Mouse (Mus musculus): ENCODE data around the gene Cbx5. TPM values are rescaled to one million over a fixed set of nuclear protein-coding genes. Genes with fewer than 3 reads are reported as not detected.
"Not testable (repeated sequence)": the region's sequence is repeated elsewhere in the genome, so short reads cannot be mapped to it uniquely, and the experiment has no call there.

The Cbx5 gene
- polyA plus RNA-seq, 1 experiment from 2014 or later = 26.8 TPM

- DNase-seq (ENCODE audit: low spot score) (peak; percentile 29), ATAC-seq (ENCODE audit: low FRiP score, low TSS enrichment) (peak; percentile 42; the same call in 1 of the 2 replicates)
- Histone ChIP-seq H3K4me3 (ENCODE audit: low read depth, low read length) (no peak overlapping the region), H3K27me3 (ENCODE audit: control insufficient read depth, insufficient read depth, low read length) (no peaks in the 10 kb centered on the region), H3K4me2 (replicated peaks; ENCODE audit: low read depth) (no peak overlapping the region), H3K4me1 (replicated peaks; ENCODE audit: control insufficient read depth, insufficient read depth) (no peaks in the 10 kb centered on the region), H3K9me3 (ENCODE audit: control insufficient read depth, low read length) (no peaks in the 10 kb centered on the region), H3K9ac (ENCODE audit: low read length) (no peak overlapping the region), H3K27ac (replicated peaks) (no peak overlapping the region), H3K36me3 (ENCODE audit: control insufficient read depth, insufficient read depth, low read length) (peaks cover 18% of the 10 kb centered on the region; the same call in 1 of the 2 replicates)
- no peak for TF ChIP-seq EP300 (optimal IDR thresholded peaks at IDR 0.05)
- TF ChIP-seq CTCF (IDR thresholded peaks at IDR 0.05; ENCODE audit: low read depth) = no peak
- 78% methylated on average over 28 of the region's 28 CpGs for WGBS
Measured at GRCm38 (mm10) chr15:103248401-103249313, 9.0 kb upstream of the Cbx5 start.

- Histone ChIP-seq H3K4me1 (replicated peaks; ENCODE audit: control insufficient read depth, insufficient read depth) (no peaks in the 10 kb centered on the region), H3K4me3 (ENCODE audit: low read depth, low read length) (no peak overlapping the region), H3K27me3 (ENCODE audit: control insufficient read depth, insufficient read depth, low read length) (no peaks in the 10 kb centered on the region), H3K27ac (replicated peaks) (no peak overlapping the region), H3K9me3 (ENCODE audit: control insufficient read depth, low read length) (no peaks in the 10 kb centered on the region), H3K9ac (ENCODE audit: low read length) (no peak overlapping the region), H3K36me3 (ENCODE audit: control insufficient read depth, insufficient read depth, low read length) (peaks cover 24% of the 10 kb centered on the region; the same call in 1 of the 2 replicates), H3K4me2 (replicated peaks; ENCODE audit: low read depth) (no peak overlapping the region)
- DNase-seq (ENCODE audit: low spot score) (no peak), ATAC-seq (ENCODE audit: low FRiP score, low TSS enrichment) (no peak)
- TF ChIP-seq CTCF (IDR thresholded peaks at IDR 0.05; ENCODE audit: low read depth) (no peak), EP300 (optimal IDR thresholded peaks at IDR 0.05) (no peak)
Measured at GRCm38 (mm10) chr15:103247782-103248400, 8.3 kb upstream of the Cbx5 start.

- H3K36me3 ChIP-seq (ENCODE audit: control insufficient read depth, insufficient read depth, low read length) = peaks cover 24% of the 10 kb centered on the region; the same call in 1 of the 2 replicates
- ATAC-seq (ENCODE audit: low FRiP score, low TSS enrichment) = no peak
- H3K4me3 ChIP-seq (ENCODE audit: low read depth, low read length) = no peak overlapping the region
- 86% methylated on average over 9 of the region's 9 CpGs for WGBS
- no peak for TF ChIP-seq EP300 (optimal IDR thresholded peaks at IDR 0.05)
- TF ChIP-seq CTCF (IDR thresholded peaks at IDR 0.05; ENCODE audit: low read depth) = no peak
- H3K27me3 ChIP-seq (ENCODE audit: control insufficient read depth, insufficient read depth, low read length) = no peaks in the 10 kb centered on the region
- no peak overlapping the region for H3K27ac ChIP-seq (replicated peaks)
- H3K4me2 ChIP-seq (replicated peaks; ENCODE audit: low read depth) = no peak overlapping the region
- no peaks in the 10 kb centered on the region for H3K9me3 ChIP-seq (ENCODE audit: control insufficient read depth, low read length)
- no peaks in the 10 kb centered on the region for H3K4me1 ChIP-seq (replicated peaks; ENCODE audit: control insufficient read depth, insufficient read depth)
- no peak overlapping the region for H3K9ac ChIP-seq (ENCODE audit: low read length)
- DNase-seq (ENCODE audit: low spot score) = no peak
Measured at GRCm38 (mm10) chr15:103247078-103247781, 7.6 kb upstream of the Cbx5 start.

GRCm38 (mm10) chr15:103245616-103246015 lies 6.0 kb upstream of the Cbx5 start:
- Histone ChIP-seq H3K27me3 (ENCODE audit: control insufficient read depth, insufficient read depth, low read length) (no peaks in the 10 kb centered on the region), H3K36me3 (ENCODE audit: control insufficient read depth, insufficient read depth, low read length) (peaks cover 24% of the 10 kb centered on the region; the same call in 1 of the 2 replicates), H3K4me2 (replicated peaks; ENCODE audit: low read depth) (no peak overlapping the region), H3K9me3 (ENCODE audit: control insufficient read depth, low read length) (no peaks in the 10 kb centered on the region), H3K4me3 (ENCODE audit: low read depth, low read length) (no peak overlapping the region), H3K4me1 (replicated peaks; ENCODE audit: control insufficient read depth, insufficient read depth) (no peaks in the 10 kb centered on the region), H3K27ac (replicated peaks) (no peak overlapping the region), H3K9ac (ENCODE audit: low read length) (no peak overlapping the region)
- DNase-seq (ENCODE audit: low spot score) (no peak), ATAC-seq (ENCODE audit: low FRiP score, low TSS enrichment) (no peak)
- WGBS = 71% methylated on average over 6 of the region's 6 CpGs
- no peak for TF ChIP-seq EP300 (optimal IDR thresholded peaks at IDR 0.05)
- TF ChIP-seq CTCF (IDR thresholded peaks at IDR 0.05; ENCODE audit: low read depth) = no peak

GRCm38 (mm10) chr15:103242885-103243284 lies 3.3 kb upstream of the Cbx5 start:
- Histone ChIP-seq H3K4me3 (ENCODE audit: low read depth, low read length) (no peak overlapping the region; the same call in 1 of the 2 replicates), H3K27me3 (ENCODE audit: control insufficient read depth, insufficient read depth, low read length) (no peaks in the 10 kb centered on the region), H3K9me3 (ENCODE audit: control insufficient read depth, low read length) (no peaks in the 10 kb centered on the region), H3K4me1 (replicated peaks; ENCODE audit: control insufficient read depth, insufficient read depth) (no peaks in the 10 kb centered on the region), H3K9ac (ENCODE audit: low read length) (no peak overlapping the region), H3K4me2 (replicated peaks; ENCODE audit: low read depth) (peak overlapping the region; percentile 61), H3K36me3 (ENCODE audit: control insufficient read depth, insufficient read depth, low read length) (peaks cover 24% of the 10 kb centered on the region; the same call in 1 of the 2 replicates), H3K27ac (replicated peaks) (no peak overlapping the region)
- TF ChIP-seq CTCF (IDR thresholded peaks at IDR 0.05; ENCODE audit: low read depth) = no peak
- no peak for TF ChIP-seq EP300 (optimal IDR thresholded peaks at IDR 0.05)
- DNase-seq (ENCODE audit: low spot score) (peak; percentile 20), ATAC-seq (ENCODE audit: low FRiP score, low TSS enrichment) (no peak)
- WGBS = 57% methylated on average over 8 of the region's 8 CpGs

GRCm38 (mm10) chr15:103241071-103242018 lies 1.7 kb upstream of the Cbx5 start:
- 7% methylated on average over 11 of the region's 12 CpGs for WGBS
- not testable (repeated sequence) for H3K9me3 ChIP-seq (ENCODE audit: control insufficient read depth, low read length); H3K27me3 ChIP-seq (ENCODE audit: control insufficient read depth, insufficient read depth, low read length); H3K4me1 ChIP-seq (replicated peaks; ENCODE audit: control insufficient read depth, insufficient read depth); ATAC-seq (ENCODE audit: low FRiP score, low TSS enrichment); DNase-seq (ENCODE audit: low spot score)
- Histone ChIP-seq H3K4me2 (replicated peaks; ENCODE audit: low read depth) (peak overlapping the region; percentile 61), H3K27ac (replicated peaks) (peak overlapping the region; percentile 96), H3K36me3 (ENCODE audit: control insufficient read depth, insufficient read depth, low read length) (peaks cover 13% of the 10 kb centered on the region; the same call in 1 of the 2 replicates), H3K9ac (ENCODE audit: low read length) (peak overlapping the region; percentile 76), H3K4me3 (ENCODE audit: low read depth, low read length) (peak overlapping the region; percentile 71)

All from stomach, postnatal 0 days (tissue).